Mouse (Mus musculus): Measurements from ENCODE around the gene Depp1. TPM values are rescaled to one million over a fixed set of nuclear protein-coding genes. Genes with fewer than 3 reads are reported as not detected.

The Depp1 gene
- polyA plus RNA-seq, 1 experiment, result 70.1 TPM

- DNase-seq, result no peak
- Histone ChIP-seq H3K4me1 (ENCODE audit: control insufficient read depth, insufficient read depth, low read length) (no peaks in the 10 kb centered on the region; the same call in 1 of the 2 replicates), H3K4me3 (replicated peaks; ENCODE audit: extremely low read depth, low read depth, low read length) (no peak overlapping the region)
- 76% methylated on average over 12 of the region's 12 CpGs for WGBS
- TF ChIP-seq POLR2A (IDR thresholded peaks at IDR 0.05; ENCODE audit: borderline replicate concordance, extremely low read depth, low read depth, low read length) (no peak), CTCF (IDR thresholded peaks at IDR 0.05; ENCODE audit: insufficient read depth, low read length) (no peak)
These were observed 15.8 kb downstream of the Depp1 start for GRCm38 (mm10) chr6:116666085-116666750.

- 71% methylated on average over 3 of the region's 3 CpGs for WGBS
- TF ChIP-seq POLR2A (IDR thresholded peaks at IDR 0.05; ENCODE audit: borderline replicate concordance, extremely low read depth, low read depth, low read length) (no peak), CTCF (IDR thresholded peaks at IDR 0.05; ENCODE audit: insufficient read depth, low read length) (no peak)
- DNase-seq, result no peak
- Histone ChIP-seq H3K4me3 (replicated peaks; ENCODE audit: extremely low read depth, low read depth, low read length) (no peak overlapping the region), H3K4me1 (ENCODE audit: control insufficient read depth, insufficient read depth, low read length) (no peaks in the 10 kb centered on the region; the same call in 1 of the 2 replicates)
These were observed 16.5 kb downstream of the Depp1 start for GRCm38 (mm10) chr6:116666892-116667291.

GRCm38 (mm10) chr6:116667382-116667781, 17.0 kb downstream of the Depp1 start:
- DNase-seq, result no peak
- no peak for TF ChIP-seq POLR2A (IDR thresholded peaks at IDR 0.05; ENCODE audit: borderline replicate concordance, extremely low read depth, low read depth, low read length)
- TF ChIP-seq CTCF (IDR thresholded peaks at IDR 0.05; ENCODE audit: insufficient read depth, low read length), result no peak
- Histone ChIP-seq H3K4me3 (replicated peaks; ENCODE audit: extremely low read depth, low read depth, low read length) (no peak overlapping the region), H3K4me1 (ENCODE audit: control insufficient read depth, insufficient read depth, low read length) (no peaks in the 10 kb centered on the region; the same call in 1 of the 2 replicates)
- 73% methylated on average over 3 of the region's 3 CpGs for WGBS

- WGBS, result 49% methylated on average over 11 of the region's 11 CpGs
- no peak for DNase-seq
- TF ChIP-seq POLR2A (IDR thresholded peaks at IDR 0.05; ENCODE audit: borderline replicate concordance, extremely low read depth, low read depth, low read length) (no peak), CTCF (IDR thresholded peaks at IDR 0.05; ENCODE audit: insufficient read depth, low read length) (no peak)
- H3K4me3 ChIP-seq (replicated peaks; ENCODE audit: extremely low read depth, low read depth, low read length), result no peak overlapping the region
- peaks cover 4% of the 10 kb centered on the region; the same call in 1 of the 2 replicates for H3K4me1 ChIP-seq (ENCODE audit: control insufficient read depth, insufficient read depth, low read length)
These were observed 18.5 kb downstream of the Depp1 start for GRCm38 (mm10) chr6:116668682-116669470.

GRCm38 (mm10) chr6:116670144-116670543, 19.7 kb downstream of the Depp1 start:
- TF ChIP-seq POLR2A (IDR thresholded peaks at IDR 0.05; ENCODE audit: borderline replicate concordance, extremely low read depth, low read depth, low read length) (no peak), CTCF (IDR thresholded peaks at IDR 0.05; ENCODE audit: insufficient read depth, low read length) (no peak)
- WGBS, result 69% methylated on average over 6 of the region's 6 CpGs
- no peak for DNase-seq
- H3K4me3 ChIP-seq (replicated peaks; ENCODE audit: extremely low read depth, low read depth, low read length), result no peak overlapping the region
- H3K4me1 ChIP-seq (ENCODE audit: control insufficient read depth, insufficient read depth, low read length), result peaks cover 8% of the 10 kb centered on the region; the same call in 1 of the 2 replicates

- no peak overlapping the region for H3K4me3 ChIP-seq (replicated peaks; ENCODE audit: extremely low read depth, low read depth, low read length)
- DNase-seq, result no peak
- 59% methylated on average over 5 of the region's 5 CpGs for WGBS
- no peak for TF ChIP-seq CTCF (IDR thresholded peaks at IDR 0.05; ENCODE audit: insufficient read depth, low read length)
- TF ChIP-seq POLR2A (IDR thresholded peaks at IDR 0.05; ENCODE audit: borderline replicate concordance, extremely low read depth, low read depth, low read length), result no peak
- H3K4me1 ChIP-seq (ENCODE audit: control insufficient read depth, insufficient read depth, low read length), result peaks cover 8% of the 10 kb centered on the region; the same call in 1 of the 2 replicates
These were observed 20.6 kb downstream of the Depp1 start for GRCm38 (mm10) chr6:116671031-116671430.

- peaks cover 8% of the 10 kb centered on the region; the same call in 1 of the 2 replicates for H3K4me1 ChIP-seq (ENCODE audit: control insufficient read depth, insufficient read depth, low read length)
- TF ChIP-seq POLR2A (IDR thresholded peaks at IDR 0.05; ENCODE audit: borderline replicate concordance, extremely low read depth, low read depth, low read length) (no peak), CTCF (IDR thresholded peaks at IDR 0.05; ENCODE audit: insufficient read depth, low read length) (no peak)
- WGBS, result 91% methylated on average over 4 of the region's 4 CpGs
- H3K4me3 ChIP-seq (replicated peaks; ENCODE audit: extremely low read depth, low read depth, low read length), result no peak overlapping the region
- no peak for DNase-seq
These were observed 21.4 kb downstream of the Depp1 start for GRCm38 (mm10) chr6:116671768-116672167.

GRCm38 (mm10) chr6:116672349-116672748, 21.9 kb downstream of the Depp1 start:
- DNase-seq, result no peak
- WGBS, result 66% methylated on average over 5 of the region's 5 CpGs
- Histone ChIP-seq H3K4me1 (ENCODE audit: control insufficient read depth, insufficient read depth, low read length) (peaks cover 8% of the 10 kb centered on the region; the same call in 1 of the 2 replicates), H3K4me3 (replicated peaks; ENCODE audit: extremely low read depth, low read depth, low read length) (peak overlapping the region; percentile 11)
- TF ChIP-seq POLR2A (IDR thresholded peaks at IDR 0.05; ENCODE audit: borderline replicate concordance, extremely low read depth, low read depth, low read length) (no peak), CTCF (IDR thresholded peaks at IDR 0.05; ENCODE audit: insufficient read depth, low read length) (no peak)

- WGBS, result 2% methylated on average over 44 of the region's 44 CpGs
- H3K4me3 ChIP-seq (replicated peaks; ENCODE audit: extremely low read depth, low read depth, low read length), result peak within 1 kb of the TSS; percentile 69
- H3K4me1 ChIP-seq (ENCODE audit: control insufficient read depth, insufficient read depth, low read length), result peaks cover 8% of the 10 kb centered on the region; the same call in 1 of the 2 replicates
- peak; percentile 42; the same call in 1 of the 2 replicates for TF ChIP-seq POLR2A (IDR thresholded peaks at IDR 0.05; ENCODE audit: borderline replicate concordance, extremely low read depth, low read depth, low read length)
- no peak for TF ChIP-seq CTCF (IDR thresholded peaks at IDR 0.05; ENCODE audit: insufficient read depth, low read length)
- peak; percentile 81 for DNase-seq
These were observed 23.3 kb downstream of the Depp1 start, which contains the start of gene Rassf4 for GRCm38 (mm10) chr6:116673471-116674282. Rassf4 (minus strand) TSS chr6:116673952.

Data from lung, adult 2 months (tissue).